Mouse (Mus musculus): ENCODE results near the gene Eif2b5.

- TF ChIP-seq CTCF (IDR thresholded peaks at IDR 0.05; ENCODE audit: extremely low read depth, insufficient read depth, insufficient read length, insufficient replicate concordance) (no peak), POLR2A (IDR thresholded peaks at IDR 0.05; ENCODE audit: low read depth, low read length) (no peak)
Measured at GRCm38 (mm10) chr16:20529375-20529774, 30.8 kb downstream of the Eif2b5 start.

Measured in spleen, adult 2 months (tissue).